Comparison of ENCODE assay signal across 25 mouse cellular contexts in genomic region chr1:66943639-66944038, GRCm38 (mm10). TPM values are rescaled to one million over a fixed set of nuclear protein-coding genes. Genes with fewer than 3 reads are reported as not detected.
A peak's percentile ranks its signal among the peaks of the same experiment; 100 is the strongest.
DNase-seq lines count a peak whose midpoint lies in the region; TF ChIP-seq lines count a peak whose summit lies in the region.
"Had no signal": no experiment of that assay in that cellular context is flagged by ENCODE, and none has a peak within 500 bp of the region (broad histone marks: within the 10 kb centered on the region; RNA-seq: fewer than 3 reads in every experiment).

No protein-coding gene starts in this region.

- H3K4me1 ChIP-seq in lung, adult 2 months (ENCODE audit: control insufficient read depth, insufficient read depth, low read length): no peaks in the 10 kb centered on the region
- H3K4me1 ChIP-seq: embryonic facial prominence, embryonic 12.5 days; forebrain, embryonic 13.5 days; forebrain, embryonic 15.5 days had no signal

- WGBS in lung, adult 2 months: 90% methylated on average over 8 of the region's 8 CpGs

- no peak for TF ChIP-seq POLR2A in lung, adult 2 months (IDR thresholded peaks at IDR 0.05; ENCODE audit: borderline replicate concordance, extremely low read depth, low read depth, low read length)

- peak; percentile 65 for DNase-seq in gastrocnemius, adult 18-20 months (ENCODE audit: low spot score)
- DNase-seq in gastrocnemius, postnatal 36 days: no peak
- peak; percentile 33 to 63 for DNase-seq in gastrocnemius, adult 8-10 months (ENCODE audit: low spot score in 2 of 2)
- DNase-seq in gastrocnemius, postnatal 10 days: no peak
- DNase-seq in gastrocnemius, postnatal 25 days: peak; percentile 50
- DNase-seq in skeletal muscle tissue, adult 2 months (ENCODE audit: low read depth, low spot score): peak; percentile 96
- DNase-seq in lung, adult 2 months: no peak
- DNase-seq in kidney, postnatal 14 days: no peak
- DNase-seq: adrenal gland, adult 8-10 months; adrenal gland, postnatal 25 days; B cell, adult 2 months; cerebellum, adult 11-12 months; cerebellum, adult 2 months; cerebellum, adult 9-10 months; cerebellum, postnatal 10 days; cerebellum, postnatal 25 days had no signal

- H3K4me3 ChIP-seq in lung, adult 2 months (replicated peaks; ENCODE audit: extremely low read depth, low read depth, low read length): no peak overlapping the region
- H3K4me3 ChIP-seq: embryonic facial prominence, embryonic 10.5 days; embryonic facial prominence, embryonic 12.5 days; forebrain, embryonic 13.5 days; forebrain, embryonic 15.5 days had no signal

- intact Hi-C loops in gastrocnemius, postnatal 36 days (cut with DNase I): no loop called here

- no peak for TF ChIP-seq CTCF in lung, adult 2 months (IDR thresholded peaks at IDR 0.05; ENCODE audit: insufficient read depth, low read length)

RNA-seq across cellular contexts. Expression of gene Myl1, which starts 1.6 kb away (rescaled TPM):
- total RNA-seq in gastrocnemius, adult 18-20 months (2021): over 10,000 TPM; 17,981 to 19,696 TPM
- over 10,000 TPM; 25,842 to 31,394 TPM for total RNA-seq in gastrocnemius, postnatal 36 days (2021)
- over 10,000 TPM; 15,323 to 21,985 (median 20,714) TPM for total RNA-seq in gastrocnemius, adult 8-10 months (2022)
- total RNA-seq in gastrocnemius, postnatal 10 days (2021): over 10,000 TPM; 26,825 to 29,046 TPM
- total RNA-seq in gastrocnemius, postnatal 25 days (2021): over 10,000 TPM; 28,881 to 29,446 TPM
- polyA plus RNA-seq in lung, adult 2 months (2012; rRNA removed): 4.3 and 86.4 TPM in 2 replicates
- total RNA-seq: CH12.LX had no signal
- polyA plus RNA-seq: activated CD4-positive, CD25-positive, alpha-beta regulatory T cell, adult 4 months; CD4-positive, CD25-positive, alpha-beta regulatory T cell, adult 4 months; G1E; Patski had no signal

Comparison
In these comparisons a context has a peak if more than half of its experiments do, and no peak if none do; other contexts are left out.
1. DNase-seq: peak in gastrocnemius, adult 18-20 months (single experiment), gastrocnemius, adult 8-10 months (2 of 2), gastrocnemius, postnatal 25 days (single experiment) and skeletal muscle tissue, adult 2 months (single experiment); none in gastrocnemius, postnatal 36 days (0 of 2), gastrocnemius, postnatal 10 days (single experiment), lung, adult 2 months (single experiment) and kidney, postnatal 14 days (single experiment).